Mouse (Mus musculus): ENCODE results near the gene Fsd2. TPM values are rescaled to one million over a fixed set of nuclear protein-coding genes. Genes with fewer than 3 reads are reported as not detected.

Gene Fsd2
- polyA plus RNA-seq, 1 experiment from 2014 or later = not detected

- ATAC-seq = peak; percentile 73
- POLR2A ChIA-PET = no interaction called here
- peaks cover 19% of the 10 kb centered on the region for H3K27me3 ChIP-seq
- TF ChIP-seq CTCF (IDR thresholded peaks at IDR 0.05) = peak; percentile 64
- in situ Hi-C loops (cut with MboI; ENCODE audit: low pct_unique_long_range_greater_than_20kb) = no loop called here
- CTCF ChIA-PET = interaction anchor here (0.8 to 1.0 kb wide), 2 partner anchors 8 to 12 kb away, joined by 3 read pairs; no protein-coding TSS in a partner anchor
- no peak for DNase-seq (ENCODE audit: low read depth, low spot score)
These were observed 50.4 kb downstream of the Fsd2 start for GRCm38 (mm10) chr7:81516154-81517030.

GRCm38 (mm10) chr7:81514906-81515590 is 51.7 kb downstream of the Fsd2 start:
- peaks cover 23% of the 10 kb centered on the region for H3K27me3 ChIP-seq
- no peak for TF ChIP-seq CTCF (IDR thresholded peaks at IDR 0.05)
- CTCF ChIA-PET = no interaction called here
- POLR2A ChIA-PET = no interaction called here
- no peak for ATAC-seq
- no peak for DNase-seq (ENCODE audit: low read depth, low spot score)
- in situ Hi-C loops (cut with MboI; ENCODE audit: low pct_unique_long_range_greater_than_20kb) = no loop called here

GRCm38 (mm10) chr7:81501050-81501449 is 65.7 kb downstream of the Fsd2 start:
- in situ Hi-C loops (cut with MboI; ENCODE audit: low pct_unique_long_range_greater_than_20kb) = no loop called here
- CTCF ChIA-PET = no interaction called here

GRCm38 (mm10) chr7:81498181-81498580 is 68.6 kb downstream of the Fsd2 start, which contains the start of gene BC048679:
Gene BC048679 (minus strand): TSS chr7:81498281.
- CTCF ChIA-PET = no interaction called here
- no peak for ATAC-seq

More at GRCm38 (mm10) chr7:81501050-81501449, 65.7 kb downstream of the Fsd2 start:
- no peak for ATAC-seq
- peaks cover 25% of the 10 kb centered on the region for H3K27me3 ChIP-seq
- no peak for TF ChIP-seq CTCF (IDR thresholded peaks at IDR 0.05)
- POLR2A ChIA-PET = interaction anchor here (0.6 kb wide), 1 partner anchor 142 kb away, joined by 4 read pairs; no protein-coding TSS in a partner anchor
- no peak for DNase-seq (ENCODE audit: low read depth, low spot score)

GRCm38 (mm10) chr7:81497171-81497570 is 69.6 kb downstream of the Fsd2 start:
- CTCF ChIA-PET = no interaction called here
- POLR2A ChIA-PET = no interaction called here
- DNase-seq (ENCODE audit: low read depth, low spot score) (no peak), ATAC-seq (no peak)
- TF ChIP-seq CTCF (IDR thresholded peaks at IDR 0.05) = no peak
- in situ Hi-C loops (cut with MboI; ENCODE audit: low pct_unique_long_range_greater_than_20kb) = no loop called here
- H3K27me3 ChIP-seq = peaks cover 48% of the 10 kb centered on the region

More at GRCm38 (mm10) chr7:81498181-81498580, 68.6 kb downstream of the Fsd2 start, which contains the start of gene BC048679:
- DNase-seq (ENCODE audit: low read depth, low spot score) = no peak
- peaks cover 43% of the 10 kb centered on the region for H3K27me3 ChIP-seq
- POLR2A ChIA-PET = no interaction called here
- TF ChIP-seq CTCF (IDR thresholded peaks at IDR 0.05) = no peak
- in situ Hi-C loops (cut with MboI; ENCODE audit: low pct_unique_long_range_greater_than_20kb) = no loop called here

GRCm38 (mm10) chr7:81493331-81494021 is 73.3 kb downstream of the Fsd2 start, which contains the start of gene Ap3b2:
Gene Ap3b2 (minus strand): TSS chr7:81493925.
- H3K27me3 ChIP-seq = peaks cover 57% of the 10 kb centered on the region
- DNase-seq (ENCODE audit: low read depth, low spot score) = no peak
- ATAC-seq = peak; percentile 80
- CTCF ChIA-PET = no interaction called here
- POLR2A ChIA-PET = no interaction called here
- no peak for TF ChIP-seq CTCF (IDR thresholded peaks at IDR 0.05)
- in situ Hi-C loops (cut with MboI; ENCODE audit: low pct_unique_long_range_greater_than_20kb) = loop anchor here (5.0 kb wide), 1 partner anchor 36 kb away; the partner anchor contains the start of gene Cpeb1

- CTCF ChIA-PET = no interaction called here
- no peak for TF ChIP-seq CTCF (IDR thresholded peaks at IDR 0.05)
- DNase-seq (ENCODE audit: low read depth, low spot score) (no peak), ATAC-seq (no peak)
- H3K27me3 ChIP-seq = peaks cover 54% of the 10 kb centered on the region
- POLR2A ChIA-PET = no interaction called here
- in situ Hi-C loops (cut with MboI; ENCODE audit: low pct_unique_long_range_greater_than_20kb) = loop anchor here (5.0 kb wide), 1 partner anchor 35 kb away; the partner anchor contains the start of gene Cpeb1
These were observed 74.1 kb downstream of the Fsd2 start for GRCm38 (mm10) chr7:81492628-81493027.

GRCm38 (mm10) chr7:81489649-81490048 is 77.1 kb downstream of the Fsd2 start:
- POLR2A ChIA-PET = no interaction called here
- peaks cover 35% of the 10 kb centered on the region for H3K27me3 ChIP-seq
- CTCF ChIA-PET = no interaction called here
- TF ChIP-seq CTCF (IDR thresholded peaks at IDR 0.05) = no peak
- in situ Hi-C loops (cut with MboI; ENCODE audit: low pct_unique_long_range_greater_than_20kb) = loop anchor here (5.0 kb wide), 1 partner anchor 32 kb away; the partner anchor contains the start of gene Cpeb1
- ATAC-seq (no peak), DNase-seq (ENCODE audit: low read depth, low spot score) (no peak)

Other genes starting within 250 kb of the Fsd2 start
- gene Rps17, start 221.7 kb downstream of the Fsd2 start, polyA plus RNA-seq (2021) = 1,237 TPM
- 9.5 TPM for gene Cpeb1, start 111.5 kb downstream of the Fsd2 start, polyA plus RNA-seq (2021)
- gene Ap3b2, start 73.0 kb downstream of the Fsd2 start, polyA plus RNA-seq (2021) = 0.03 TPM
- gene BC048679, start 68.7 kb downstream of the Fsd2 start, polyA plus RNA-seq (2021) = not detected
- 16.2 TPM for gene Whamm, start 4.3 kb upstream of the Fsd2 start, polyA plus RNA-seq (2021)
- 5.5 TPM for gene Homer2, start 140.6 kb upstream of the Fsd2 start, polyA plus RNA-seq (2021)
- 19.4 TPM for gene Ramac, start 196.0 kb upstream of the Fsd2 start, polyA plus RNA-seq (2021)
- 80.7 TPM for gene 3110040N11Rik, start 222.5 kb upstream of the Fsd2 start, polyA plus RNA-seq (2021)

Data from Patski (cell line).